Mouse (Mus musculus) forebrain, embryonic 10.5 days (tissue): ENCODE measurements around the gene Soga1. TPM values are rescaled to one million over a fixed set of nuclear protein-coding genes. Genes with fewer than 3 reads are reported as not detected.
A peak's percentile ranks its signal among the peaks of the same experiment; 100 is the strongest.

ENCODE experiments used
- DNase-seq: peaks from one replicate; pipeline ENCODE4 v3.0.0-alpha.2; 2017; ENCODE audit warnings: low spot score; ENCODE audit errors: extremely low spot score
- H3K27ac ChIP-seq: fragments of 300-500 bp; sonication (generic); 2 replicates; pipeline ENCODE4 v1.5.1; 2016; ENCODE audit warnings: mild to moderate bottlenecking
- H3K27me3 ChIP-seq: fragments of 300-500 bp; sonication (generic); 2 replicates; pipeline ENCODE4 v1.6.1; 2016; ENCODE audit warnings: mild to moderate bottlenecking; ENCODE audit not compliant: poor library complexity, severe bottlenecking
- H3K36me3 ChIP-seq: fragments of 300-500 bp; sonication (generic); replicated peaks from 2 replicates; pipeline ENCODE4 v1.6.1; 2016; ENCODE audit warnings: mild to moderate bottlenecking, moderate library complexity
- H3K4me1 ChIP-seq: fragments of 300-500 bp; sonication (generic); 2 replicates; pipeline ENCODE4 v1.6.1; 2016
- H3K4me3 ChIP-seq: fragments of 300-500 bp; sonication (generic); 2 replicates; pipeline ENCODE4 v1.5.1; 2016; ENCODE audit warnings: mild to moderate bottlenecking, moderate library complexity
- H3K9me3 ChIP-seq: fragments of 300-500 bp; sonication (generic); 2 replicates; pipeline ENCODE4 v1.6.1; 2016; ENCODE audit warnings: mild to moderate bottlenecking, moderate library complexity
- WGBS: fragments of 180-500 bp; shearing (Covaris S2); methylation state at CpG from one replicate; pipeline ENCODE4 v1.1.7; 2016; 5-methylcytosine and 5-hydroxymethylcytosine counted together
- polyA plus RNA-seq: library from polyadenylated mRNA; unstranded; fragments of >200 nt; fragmentation: Nextera tagmentation; extraction: Ambion mirVana; gene quantifications from 2 replicates; pipeline ENCODE4 v1.2.1, GENCODE M21; 2016

Gene Soga1
- polyA plus RNA-seq, 1 experiment from 2014 or later: 4.0 TPM

DNA sequence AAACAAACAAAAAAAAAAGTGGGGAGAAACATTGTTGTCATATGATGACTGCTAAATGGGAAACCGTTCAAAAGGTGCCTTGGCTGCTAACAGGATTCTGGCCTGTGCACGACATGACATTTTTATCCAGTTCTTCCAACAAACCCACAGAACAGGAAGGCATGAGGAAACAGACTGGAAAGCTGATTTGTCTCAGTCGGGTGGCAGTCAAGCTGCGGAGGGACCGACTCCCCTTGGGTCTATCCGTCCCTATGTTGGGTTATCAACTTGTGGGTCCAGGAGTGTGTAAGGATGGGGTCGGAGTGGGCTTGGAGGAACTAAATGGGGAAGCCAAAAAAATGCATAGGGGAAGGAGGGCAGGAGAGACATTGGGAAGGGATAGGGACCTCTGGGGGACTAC is 37.6 kb downstream of the Soga1 start:
- Histone ChIP-seq H3K9me3 (no peaks in the 10 kb centered on the region), H3K4me1 (peaks cover 11% of the 10 kb centered on the region; the same call in 1 of the 2 replicates), H3K4me3 (no peak overlapping the region), H3K27me3 (no peaks in the 10 kb centered on the region), H3K27ac (no peak overlapping the region), H3K36me3 (peaks cover 94% of the 10 kb centered on the region)
- 95% methylated on average over 7 of the region's 7 CpGs for whole genome bisulfite sequencing
- no peak for DNase-seq

GRCm38 (mm10) chr2:157040649-157041046 is 38.4 kb downstream of the Soga1 start:
- no peak for DNase-seq
- 88% methylated on average over 17 of the region's 17 CpGs for WGBS
- peaks cover 94% of the 10 kb centered on the region for H3K36me3 ChIP-seq

GRCm38 (mm10) chr2:157039900-157040648 is 39.0 kb downstream of the Soga1 start:
- H3K4me3 ChIP-seq: no peak overlapping the region
- no peaks in the 10 kb centered on the region for H3K9me3 ChIP-seq
- no peak for DNase-seq
- H3K27me3 ChIP-seq: no peaks in the 10 kb centered on the region
- H3K36me3 ChIP-seq: peaks cover 94% of the 10 kb centered on the region
- H3K4me1 ChIP-seq: peaks cover 11% of the 10 kb centered on the region; the same call in 1 of the 2 replicates
- WGBS: 93% methylated on average over 50 of the region's 50 CpGs
- no peak overlapping the region for H3K27ac ChIP-seq

More at GRCm38 (mm10) chr2:157040649-157041046, 38.4 kb downstream of the Soga1 start:
- no peaks in the 10 kb centered on the region for H3K27me3 ChIP-seq
- no peak overlapping the region for H3K4me3 ChIP-seq
- H3K27ac ChIP-seq: no peak overlapping the region
- no peaks in the 10 kb centered on the region for H3K9me3 ChIP-seq
- H3K4me1 ChIP-seq: peaks cover 11% of the 10 kb centered on the region; the same call in 1 of the 2 replicates

GRCm38 (mm10) chr2:157037303-157037702 is 41.8 kb downstream of the Soga1 start:
- Histone ChIP-seq H3K27ac (0 out of 2 replicates have a peak overlapping the region, but pooled peaks have one; percentile 15), H3K4me3 (no peak overlapping the region), H3K4me1 (peaks cover 11% of the 10 kb centered on the region; the same call in 1 of the 2 replicates), H3K9me3 (no peaks in the 10 kb centered on the region), H3K27me3 (no peaks in the 10 kb centered on the region), H3K36me3 (peaks cover 96% of the 10 kb centered on the region)
- no peak for DNase-seq
- WGBS: 72% methylated on average over 9 of the region's 9 CpGs

DNA sequence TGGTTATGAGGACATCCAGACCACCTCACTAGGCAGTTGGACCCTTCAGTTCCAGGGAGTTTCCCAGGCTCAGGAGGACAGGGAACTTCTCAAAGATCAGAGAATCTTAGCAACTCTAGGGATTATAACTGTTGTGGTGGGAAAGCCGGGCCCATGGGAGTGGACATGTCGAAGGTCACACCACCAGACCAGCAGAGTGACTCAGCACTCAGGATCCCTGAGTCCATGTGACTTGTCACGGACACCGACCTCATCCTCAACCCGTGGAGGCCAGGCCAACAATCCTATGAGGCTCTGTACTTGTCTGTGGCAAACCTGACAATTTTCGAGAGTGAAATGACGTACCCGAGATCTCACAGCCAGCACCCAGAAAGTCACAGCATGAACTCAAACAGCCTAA is 42.7 kb downstream of the Soga1 start:
- H3K9me3 ChIP-seq: no peaks in the 10 kb centered on the region
- no peak overlapping the region for H3K4me3 ChIP-seq
- H3K4me1 ChIP-seq: peaks cover 11% of the 10 kb centered on the region; the same call in 1 of the 2 replicates
- whole genome bisulfite sequencing: 93% methylated on average over 8 of the region's 8 CpGs
- no peak for DNase-seq
- peaks cover 95% of the 10 kb centered on the region for H3K36me3 ChIP-seq
- no peak overlapping the region for H3K27ac ChIP-seq
- H3K27me3 ChIP-seq: no peaks in the 10 kb centered on the region

DNA sequence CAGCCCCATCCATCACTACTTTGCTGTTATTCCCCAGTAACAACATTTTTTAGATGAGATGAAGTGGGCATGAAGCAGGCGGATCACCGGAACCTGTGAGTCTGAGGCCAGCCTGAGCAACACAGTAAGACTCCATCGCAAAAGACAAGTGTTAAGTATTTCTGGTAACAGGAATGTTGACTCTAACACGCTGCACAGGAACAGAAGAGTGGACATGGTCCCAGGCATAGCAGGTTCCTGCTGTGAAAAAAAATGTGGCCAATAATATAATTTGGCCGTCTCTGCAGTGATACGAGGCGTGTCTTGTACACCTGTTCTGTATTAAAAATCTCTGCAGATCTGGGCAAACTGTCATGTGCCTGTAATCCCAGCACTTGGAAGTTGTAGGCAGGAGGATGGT is 43.7 kb downstream of the Soga1 start:
- Histone ChIP-seq H3K27ac (no peak overlapping the region), H3K36me3 (peaks cover 95% of the 10 kb centered on the region), H3K4me1 (peaks cover 11% of the 10 kb centered on the region; the same call in 1 of the 2 replicates), H3K9me3 (no peaks in the 10 kb centered on the region), H3K4me3 (no peak overlapping the region), H3K27me3 (no peaks in the 10 kb centered on the region)
- 92% methylated on average over 7 of the region's 7 CpGs for WGBS
- DNase-seq: no peak

DNA sequence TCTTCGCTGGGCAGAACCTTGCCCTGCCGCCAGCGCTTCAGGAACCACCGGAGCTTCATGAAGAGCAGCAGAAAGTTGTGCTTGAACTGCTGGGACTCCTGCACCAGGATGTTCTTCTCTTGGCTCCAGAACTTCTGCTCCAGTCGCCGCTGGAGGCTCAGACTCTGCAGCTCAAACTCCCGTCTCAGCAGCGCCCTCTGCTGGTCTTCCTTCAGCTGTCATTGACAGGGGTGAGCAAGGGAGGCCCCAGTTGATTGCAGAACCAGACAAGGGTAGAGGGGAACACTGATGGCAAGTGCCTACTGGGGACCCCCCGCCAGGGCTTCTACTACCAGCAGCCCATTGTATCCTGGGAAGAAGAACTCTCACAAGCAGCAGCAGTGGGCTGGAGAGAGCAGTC is 48.2 kb downstream of the Soga1 start:
- H3K36me3 ChIP-seq: peaks cover 95% of the 10 kb centered on the region

DNA sequence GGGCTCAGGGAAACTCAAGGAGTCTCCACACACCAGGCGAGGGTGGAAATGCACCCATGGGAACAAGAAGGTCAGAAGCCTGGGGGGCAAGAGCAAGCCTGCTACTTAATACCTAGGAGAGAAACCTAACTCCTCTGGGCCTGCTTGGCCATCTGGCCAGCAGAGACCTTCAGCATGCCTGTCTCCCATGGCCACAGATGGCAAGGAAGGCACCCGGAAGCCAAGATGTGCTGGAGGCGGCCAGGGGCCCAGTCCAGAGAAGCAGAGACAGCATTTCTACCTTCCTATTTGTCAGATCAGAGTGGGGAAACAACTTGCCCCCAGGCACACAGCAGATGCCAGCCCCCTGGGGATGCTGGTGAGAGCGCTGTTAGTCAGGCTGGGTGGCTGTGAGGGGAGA is 50.8 kb downstream of the Soga1 start:
- Histone ChIP-seq H3K27ac (peak overlapping the region; percentile 56; the same call in 1 of the 2 replicates), H3K4me3 (no peak overlapping the region), H3K9me3 (peaks cover 21% of the 10 kb centered on the region), H3K27me3 (no peaks in the 10 kb centered on the region), H3K36me3 (peaks cover 98% of the 10 kb centered on the region), H3K4me1 (no peaks in the 10 kb centered on the region)
- 92% methylated on average over 4 of the region's 4 CpGs for WGBS
- no peak for DNase-seq

More for the DNA sequence above, 48.2 kb downstream of the Soga1 start:
- WGBS: 44% methylated on average over 9 of the region's 9 CpGs
- peak; percentile 82 for DNase-seq
- Histone ChIP-seq H3K27me3 (no peaks in the 10 kb centered on the region), H3K4me3 (no peak overlapping the region), H3K27ac (no peak overlapping the region), H3K4me1 (no peaks in the 10 kb centered on the region), H3K9me3 (peaks cover 13% of the 10 kb centered on the region; the same call in 1 of the 2 replicates)

DNA sequence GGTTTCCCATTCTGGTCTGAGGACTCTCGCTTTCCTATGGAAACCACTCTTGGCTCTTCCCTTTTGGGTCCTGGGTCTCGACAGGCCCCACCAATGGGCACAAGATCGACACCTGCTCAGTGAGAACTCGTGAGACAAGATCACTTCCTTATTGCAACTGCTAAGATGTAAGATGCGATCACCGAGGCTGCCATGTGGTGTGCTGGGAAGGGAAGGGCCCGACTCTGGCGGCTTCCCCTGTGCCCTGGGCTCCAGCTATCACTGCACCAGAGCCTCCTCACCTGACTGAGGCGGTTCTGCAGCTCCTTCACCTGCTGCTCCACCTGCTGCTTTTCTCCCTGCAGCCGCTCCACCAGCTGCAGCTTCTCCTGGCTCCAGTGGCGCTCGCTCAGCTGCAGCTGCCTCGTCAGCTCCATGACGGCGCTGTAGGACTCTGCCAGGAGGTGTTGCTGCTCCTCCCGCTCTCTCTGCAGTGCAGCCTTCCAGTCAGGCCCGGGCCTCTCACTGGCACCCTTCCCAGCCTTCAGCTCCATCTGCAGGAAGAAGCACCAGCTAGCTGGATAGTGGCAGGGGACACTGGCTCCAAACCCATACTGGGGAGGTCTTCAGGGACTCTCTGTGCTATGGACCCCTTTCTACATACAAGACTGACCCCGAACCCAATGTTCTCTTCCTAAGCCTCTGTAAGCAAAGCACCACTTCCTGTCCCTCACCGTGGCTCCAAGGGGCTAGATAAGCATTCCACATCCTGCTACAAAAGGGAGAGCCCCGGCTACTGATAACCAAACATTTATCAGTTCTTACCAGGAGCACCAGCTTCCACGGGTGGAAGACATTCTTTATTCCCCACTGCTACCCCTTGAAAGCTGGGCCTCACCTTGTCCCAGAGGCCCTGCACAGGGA is 51.7 kb downstream of the Soga1 start:
- no peak for DNase-seq
- Histone ChIP-seq H3K27ac (no peak overlapping the region), H3K9me3 (peaks cover 21% of the 10 kb centered on the region), H3K4me3 (peak overlapping the region; percentile 19; the same call in 1 of the 2 replicates), H3K27me3 (no peaks in the 10 kb centered on the region), H3K4me1 (no peaks in the 10 kb centered on the region), H3K36me3 (peaks cover 98% of the 10 kb centered on the region)
- 92% methylated on average over 21 of the region's 21 CpGs for WGBS

GRCm38 (mm10) chr2:157021156-157021555 is 57.9 kb downstream of the Soga1 start:
- Histone ChIP-seq H3K27ac (no peak overlapping the region), H3K27me3 (no peaks in the 10 kb centered on the region), H3K4me1 (no peaks in the 10 kb centered on the region), H3K4me3 (no peak overlapping the region; the same call in 1 of the 2 replicates), H3K36me3 (peaks cover 100% of the 10 kb centered on the region), H3K9me3 (peaks cover 10% of the 10 kb centered on the region)
- 95% methylated on average over 16 of the region's 16 CpGs for WGBS
- no peak for DNase-seq

GRCm38 (mm10) chr2:157019228-157019627 is 59.8 kb downstream of the Soga1 start:
- Histone ChIP-seq H3K4me1 (no peaks in the 10 kb centered on the region), H3K9me3 (no peaks in the 10 kb centered on the region), H3K27me3 (no peaks in the 10 kb centered on the region), H3K27ac (no peak overlapping the region), H3K36me3 (peaks cover 100% of the 10 kb centered on the region), H3K4me3 (no peak overlapping the region)
- WGBS: 95% methylated on average over 4 of the region's 4 CpGs
- DNase-seq: no peak

GRCm38 (mm10) chr2:157016529-157017270 is 62.4 kb downstream of the Soga1 start:
- no peaks in the 10 kb centered on the region for H3K4me1 ChIP-seq
- H3K4me3 ChIP-seq: no peak overlapping the region
- peaks cover 93% of the 10 kb centered on the region for H3K36me3 ChIP-seq
- 90% methylated on average over 18 of the region's 18 CpGs for WGBS
- no peaks in the 10 kb centered on the region for H3K9me3 ChIP-seq
- no peak for DNase-seq
- no peak overlapping the region for H3K27ac ChIP-seq
- H3K27me3 ChIP-seq: no peaks in the 10 kb centered on the region
